ENCODE assay signal across 8 mouse cellular contexts in the genomic region with DNA sequence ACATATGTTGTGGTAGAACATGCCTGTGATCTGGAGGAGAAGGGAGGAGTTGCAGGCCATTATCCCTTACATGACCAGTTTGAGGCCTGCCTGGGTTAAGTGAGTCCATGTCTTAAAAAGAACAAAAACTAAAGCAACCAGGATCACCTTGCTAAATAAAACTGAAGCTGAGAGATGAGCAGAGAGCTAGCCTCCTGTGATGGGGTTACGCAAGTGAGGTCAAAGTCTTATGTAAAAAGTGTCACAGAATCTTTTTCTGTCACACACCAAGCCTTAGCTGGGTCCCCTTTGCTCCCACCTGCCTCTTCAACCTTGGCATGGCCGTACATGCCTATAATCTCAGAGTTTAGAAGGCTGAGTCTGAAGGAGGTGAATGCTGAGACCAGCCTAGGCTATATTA. TPM values are rescaled to one million over a fixed set of nuclear protein-coding genes. Genes with fewer than 3 reads are reported as not detected.
DNase-seq lines count a peak whose midpoint lies in the region; ATAC-seq and TF ChIP-seq lines count a peak whose summit lies in the region.

No protein-coding gene starts in this region.

- no peak overlapping the region for H3K27ac ChIP-seq in heart, embryonic 16.5 days (ENCODE audit: low read length)
- H3K27ac ChIP-seq in embryonic facial prominence, embryonic 12.5 days, result no peak overlapping the region
- no peak overlapping the region for H3K27ac ChIP-seq in hindbrain, postnatal 0 days
- no peak overlapping the region for H3K27ac ChIP-seq in midbrain, embryonic 14.5 days (replicated peaks; ENCODE audit: low read depth, low read length)

- H3K27me3 ChIP-seq in heart, embryonic 16.5 days (ENCODE audit: control insufficient read depth, insufficient read depth, low read length), result no peaks in the 10 kb centered on the region
- no peaks in the 10 kb centered on the region for H3K27me3 ChIP-seq in embryonic facial prominence, embryonic 12.5 days
- no peaks in the 10 kb centered on the region for H3K27me3 ChIP-seq in hindbrain, postnatal 0 days (ENCODE audit: insufficient read depth, low read length)
- H3K27me3 ChIP-seq in midbrain, embryonic 14.5 days (ENCODE audit: control insufficient read depth, insufficient read depth, low read length), result no peaks in the 10 kb centered on the region

- H3K9me3 ChIP-seq in heart, embryonic 16.5 days (replicated peaks; ENCODE audit: control insufficient read depth, low read length), result no peaks in the 10 kb centered on the region
- no peaks in the 10 kb centered on the region for H3K9me3 ChIP-seq in embryonic facial prominence, embryonic 12.5 days
- H3K9me3 ChIP-seq in hindbrain, postnatal 0 days (ENCODE audit: low read length), result 0 out of 2 replicates have a peak, but pooled peaks cover 2% of the 10 kb centered on the region
- peaks cover 4% of the 10 kb centered on the region; the same call in 1 of the 2 replicates for H3K9me3 ChIP-seq in midbrain, embryonic 14.5 days (ENCODE audit: control insufficient read depth, low read length)

- H3K4me2 ChIP-seq in heart, embryonic 16.5 days (ENCODE audit: low read depth, low read length), result peak overlapping the region; percentile 92
- peak overlapping the region; percentile 63 for H3K4me2 ChIP-seq in embryonic facial prominence, embryonic 12.5 days (replicated peaks)
- peak overlapping the region; percentile 89 for H3K4me2 ChIP-seq in hindbrain, postnatal 0 days (ENCODE audit: low read depth, low read length)
- H3K4me2 ChIP-seq in midbrain, embryonic 14.5 days (ENCODE audit: low read length), result peak overlapping the region; percentile 75

- H3K4me3 ChIP-seq in heart, embryonic 16.5 days (ENCODE audit: low read length), result peak overlapping the region; percentile 95; the same call in 1 of the 2 replicates
- peak overlapping the region; percentile 67 for H3K4me3 ChIP-seq in embryonic facial prominence, embryonic 12.5 days
- peak overlapping the region; percentile 76 for H3K4me3 ChIP-seq in hindbrain, postnatal 0 days (ENCODE audit: low read length)
- peak overlapping the region; percentile 84 for H3K4me3 ChIP-seq in midbrain, embryonic 14.5 days (replicated peaks; ENCODE audit: low read depth, low read length)

- no peak overlapping the region; the same call in 1 of the 2 replicates for H3K9ac ChIP-seq in heart, embryonic 16.5 days (ENCODE audit: low read length)
- no peak overlapping the region for H3K9ac ChIP-seq in embryonic facial prominence, embryonic 12.5 days
- H3K9ac ChIP-seq in hindbrain, postnatal 0 days (replicated peaks; ENCODE audit: low read length), result peak overlapping the region; percentile 85; the same call in 1 of the 2 replicates
- H3K9ac ChIP-seq in midbrain, embryonic 14.5 days (replicated peaks; ENCODE audit: low read length), result no peak overlapping the region

- H3K4me1 ChIP-seq in heart, embryonic 16.5 days (ENCODE audit: control insufficient read depth, insufficient read depth, low read length), result peaks cover 15% of the 10 kb centered on the region
- H3K4me1 ChIP-seq in embryonic facial prominence, embryonic 12.5 days, result peaks cover 8% of the 10 kb centered on the region
- peaks cover 7% of the 10 kb centered on the region; the same call in 1 of the 2 replicates for H3K4me1 ChIP-seq in hindbrain, postnatal 0 days (ENCODE audit: insufficient read depth, low read length)
- peaks cover 12% of the 10 kb centered on the region; the same call in 1 of the 2 replicates for H3K4me1 ChIP-seq in midbrain, embryonic 14.5 days (ENCODE audit: control insufficient read depth, insufficient read depth, low read length)

- 79% methylated on average over 2 of the region's 2 CpGs for WGBS in heart, embryonic 16.5 days
- 85% methylated on average over 2 of the region's 2 CpGs for WGBS in embryonic facial prominence, embryonic 12.5 days
- WGBS in hindbrain, postnatal 0 days, result 80% methylated on average over 2 of the region's 2 CpGs
- 77% methylated on average over 2 of the region's 2 CpGs for WGBS in midbrain, embryonic 14.5 days

- ATAC-seq in heart, embryonic 16.5 days (replicated peaks; ENCODE audit: extremely low read depth, insufficient read depth, low FRiP score), result no peak
- ATAC-seq in embryonic facial prominence, embryonic 12.5 days (ENCODE audit: insufficient number of reproducible peaks, insufficient read depth, low FRiP score, low TSS enrichment), result no peak
- no peak for ATAC-seq in hindbrain, postnatal 0 days
- no peak for ATAC-seq in midbrain, embryonic 14.5 days (ENCODE audit: low FRiP score, low TSS enrichment)

- DNase-seq in heart, adult 8-10 months (ENCODE audit: low spot score), result no peak
- DNase-seq in hindbrain, postnatal 0 days (ENCODE audit: low spot score), result no peak
- no peak for DNase-seq in midbrain, embryonic 14.5 days
- DNase-seq in urinary bladder, adult 2 months (ENCODE audit: low spot score), result no peak
- no peak for DNase-seq in layer of hippocampus, postnatal 25 days (ENCODE audit: extremely low spot score in 1 of 2, low spot score in 1 of 2)
- no peak for DNase-seq in adrenal gland, postnatal 14 days

- TF ChIP-seq CTCF in hindbrain, postnatal 0 days (IDR thresholded peaks at IDR 0.05; ENCODE audit: low read depth), result no peak

- no peaks in the 10 kb centered on the region for H3K36me3 ChIP-seq in heart, embryonic 16.5 days (ENCODE audit: control insufficient read depth, insufficient read depth)
- H3K36me3 ChIP-seq in embryonic facial prominence, embryonic 12.5 days, result peaks cover 10% of the 10 kb centered on the region; the same call in 1 of the 2 replicates
- H3K36me3 ChIP-seq in hindbrain, postnatal 0 days (ENCODE audit: insufficient read depth, low read length), result no peaks in the 10 kb centered on the region
- no peaks in the 10 kb centered on the region; the same call in 1 of the 2 replicates for H3K36me3 ChIP-seq in midbrain, embryonic 14.5 days (ENCODE audit: control insufficient read depth, insufficient read depth, low read length)

RNA-seq across cellular contexts. Expression of a gene that starts 0.6 kb away (rescaled TPM):
- 3.6 and 7.3 TPM in 2 replicates for polyA plus RNA-seq in heart, embryonic 16.5 days (2015; fragmentation: Nextera tagmentation; extraction: Ambion mirVana)
- total RNA-seq in heart, adult 8-10 months (2022), result 1 to 10 TPM in 1 of 4 experiments, under 1 TPM in 3; 0.62 to 1.2 (median 0.79) TPM
- polyA plus RNA-seq in embryonic facial prominence, embryonic 12.5 days (2016; fragmentation: Nextera tagmentation; extraction: Ambion mirVana), result 0.87 and 2.9 TPM in 2 replicates
- total RNA-seq in hindbrain, postnatal 0 days (2014; rRNA removed), result 1.8 TPM in 1 of 2 replicates, not detected in the other
- 0.79 TPM in 1 of 2 replicates, not detected in the other for polyA plus RNA-seq in hindbrain, postnatal 0 days (2015; fragmentation: Nextera tagmentation; extraction: Ambion mirVana)
- polyA plus RNA-seq in midbrain, embryonic 14.5 days (2014; fragmentation: Nextera tagmentation; extraction: Ambion mirVana), result not detected in 2 replicates
- polyA plus RNA-seq in urinary bladder, adult 2 months (2012; rRNA removed), result 0.57 and 0.72 TPM in 2 replicates
- total RNA-seq in layer of hippocampus, postnatal 25 days (2021), result under 1 TPM; 0.15 to 0.75 TPM
- total RNA-seq in adrenal gland, postnatal 14 days (2021), result 2.2 and 3.6 TPM in 2 replicates

RNA-seq across cellular contexts. Expression of a gene that starts 2.7 kb away (rescaled TPM):
- polyA plus RNA-seq in heart, embryonic 16.5 days (2015; fragmentation: Nextera tagmentation; extraction: Ambion mirVana), result 12.0 and 17.0 TPM in 2 replicates
- 10 to 100 TPM; 14.0 to 16.2 (median 15.1) TPM for total RNA-seq in heart, adult 8-10 months (2022)
- 21.8 and 23.4 TPM in 2 replicates for polyA plus RNA-seq in embryonic facial prominence, embryonic 12.5 days (2016; fragmentation: Nextera tagmentation; extraction: Ambion mirVana)
- total RNA-seq in hindbrain, postnatal 0 days (2014; rRNA removed), result 12.9 and 14.7 TPM in 2 replicates
- polyA plus RNA-seq in hindbrain, postnatal 0 days (2015; fragmentation: Nextera tagmentation; extraction: Ambion mirVana), result 17.8 and 19.3 TPM in 2 replicates
- 19.8 and 20.4 TPM in 2 replicates for polyA plus RNA-seq in midbrain, embryonic 14.5 days (2014; fragmentation: Nextera tagmentation; extraction: Ambion mirVana)
- polyA plus RNA-seq in urinary bladder, adult 2 months (2012; rRNA removed), result 12.8 and 15.4 TPM in 2 replicates
- 1 to 10 TPM; 7.8 to 7.9 TPM for total RNA-seq in layer of hippocampus, postnatal 25 days (2021)
- 15.0 and 19.6 TPM in 2 replicates for total RNA-seq in adrenal gland, postnatal 14 days (2021)

RNA-seq across cellular contexts. Expression of a gene that starts 6.3 kb away (rescaled TPM):
- 9.2 and 10.0 TPM in 2 replicates for polyA plus RNA-seq in heart, embryonic 16.5 days (2015; fragmentation: Nextera tagmentation; extraction: Ambion mirVana)
- total RNA-seq in heart, adult 8-10 months (2022), result 1 to 10 TPM in 1 of 4 experiments, under 1 TPM in 3; 0.46 to 1.9 (median 0.76) TPM
- 94.9 and 101 TPM in 2 replicates for polyA plus RNA-seq in embryonic facial prominence, embryonic 12.5 days (2016; fragmentation: Nextera tagmentation; extraction: Ambion mirVana)
- total RNA-seq in hindbrain, postnatal 0 days (2014; rRNA removed), result 13.2 and 16.5 TPM in 2 replicates
- 11.4 and 12.6 TPM in 2 replicates for polyA plus RNA-seq in hindbrain, postnatal 0 days (2015; fragmentation: Nextera tagmentation; extraction: Ambion mirVana)
- polyA plus RNA-seq in midbrain, embryonic 14.5 days (2014; fragmentation: Nextera tagmentation; extraction: Ambion mirVana), result 9.3 and 10.2 TPM in 2 replicates
- 5.4 and 9.1 TPM in 2 replicates for polyA plus RNA-seq in urinary bladder, adult 2 months (2012; rRNA removed)
- 10 to 100 TPM in 1 of 2 experiments, 1 to 10 TPM in 1; 6.4 to 13.1 TPM for total RNA-seq in layer of hippocampus, postnatal 25 days (2021)
- total RNA-seq in adrenal gland, postnatal 14 days (2021), result 23.5 and 30.2 TPM in 2 replicates

RNA-seq across cellular contexts. Expression of a gene that starts 12.4 kb away (rescaled TPM):
- 62.0 and 67.1 TPM in 2 replicates for polyA plus RNA-seq in heart, embryonic 16.5 days (2015; fragmentation: Nextera tagmentation; extraction: Ambion mirVana)
- 10 to 100 TPM; 28.6 to 34.0 (median 32.5) TPM for total RNA-seq in heart, adult 8-10 months (2022)
- 88.6 and 92.2 TPM in 2 replicates for polyA plus RNA-seq in embryonic facial prominence, embryonic 12.5 days (2016; fragmentation: Nextera tagmentation; extraction: Ambion mirVana)
- 75.4 and 116 TPM in 2 replicates for total RNA-seq in hindbrain, postnatal 0 days (2014; rRNA removed)
- 129 and 131 TPM in 2 replicates for polyA plus RNA-seq in hindbrain, postnatal 0 days (2015; fragmentation: Nextera tagmentation; extraction: Ambion mirVana)
- polyA plus RNA-seq in midbrain, embryonic 14.5 days (2014; fragmentation: Nextera tagmentation; extraction: Ambion mirVana), result 107 and 145 TPM in 2 replicates
- 68.0 and 80.2 TPM in 2 replicates for polyA plus RNA-seq in urinary bladder, adult 2 months (2012; rRNA removed)
- total RNA-seq in layer of hippocampus, postnatal 25 days (2021), result 10 to 100 TPM; 47.1 to 55.1 TPM
- 51.4 and 56.3 TPM in 2 replicates for total RNA-seq in adrenal gland, postnatal 14 days (2021)

RNA-seq across cellular contexts. Expression of a gene that starts 29.4 kb away (rescaled TPM):
- 7.0 and 8.0 TPM in 2 replicates for polyA plus RNA-seq in heart, embryonic 16.5 days (2015; fragmentation: Nextera tagmentation; extraction: Ambion mirVana)
- 1 to 10 TPM; 4.7 to 8.7 (median 7.4) TPM for total RNA-seq in heart, adult 8-10 months (2022)
- polyA plus RNA-seq in embryonic facial prominence, embryonic 12.5 days (2016; fragmentation: Nextera tagmentation; extraction: Ambion mirVana), result 54.0 and 55.1 TPM in 2 replicates
- total RNA-seq in hindbrain, postnatal 0 days (2014; rRNA removed), result 144 and 172 TPM in 2 replicates
- polyA plus RNA-seq in hindbrain, postnatal 0 days (2015; fragmentation: Nextera tagmentation; extraction: Ambion mirVana), result 106 and 118 TPM in 2 replicates
- 121 and 131 TPM in 2 replicates for polyA plus RNA-seq in midbrain, embryonic 14.5 days (2014; fragmentation: Nextera tagmentation; extraction: Ambion mirVana)
- 23.7 and 47.9 TPM in 2 replicates for polyA plus RNA-seq in urinary bladder, adult 2 months (2012; rRNA removed)
- 100 to 1,000 TPM; 437 to 515 TPM for total RNA-seq in layer of hippocampus, postnatal 25 days (2021)
- total RNA-seq in adrenal gland, postnatal 14 days (2021), result 26.9 and 44.7 TPM in 2 replicates
